Mouse (Mus musculus) gastrocnemius, postnatal 36 days (tissue): Measurements from ENCODE around the gene Rex1bd. TPM values are rescaled to one million over a fixed set of nuclear protein-coding genes. Genes with fewer than 3 reads are reported as not detected.
A peak's percentile ranks its signal among the peaks of the same experiment; 100 is the strongest.

Experiments
- DNase-seq, 2 experiments: peaks; one replicate each; pipeline ENCODE4 v3.0.0; 2022
- intact Hi-C: fragments of 180-260 bp; cut with DNase I; formaldehyde crosslinking; loops from one replicate; pipeline ENCODE4 v1.15.1; 2025
- total RNA-seq, 2 experiments: library from RNA; stranded (reverse); gene quantifications; 2 replicates each; pipeline ENCODE4 v1.2.3; 2021

Rex1bd gene
- total RNA-seq, 2 experiments from 2014 or later = 126 to 128 TPM

- intact Hi-C loops = loop anchor here (2.0 kb wide), 1 partner anchor 88 kb away; no protein-coding TSS in a partner anchor
- peak; percentile 58 to 78 for DNase-seq
These were observed 1.7 kb downstream of the Rex1bd start for GRCm38 (mm10) chr8:70504851-70505250.

GRCm38 (mm10) chr8:70504291-70504716, 2.2 kb downstream of the Rex1bd start:
- peak; percentile 73 for DNase-seq
- intact Hi-C loops = loop anchor here (2.0 kb wide), 1 partner anchor 88 kb away; no protein-coding TSS in a partner anchor

- intact Hi-C loops = loop anchor here (1.0 kb wide), 1 partner anchor 120 kb away; no protein-coding TSS in a partner anchor
- DNase-seq = peak; percentile 69 to 71
These were observed 3.3 kb downstream of the Rex1bd start for GRCm38 (mm10) chr8:70503062-70503750.

GRCm38 (mm10) chr8:70502540-70502939, 4.0 kb downstream of the Rex1bd start:
- DNase-seq = no peak
- intact Hi-C loops = no loop called here

- peak; percentile 53 to 66 for DNase-seq
- intact Hi-C loops = no loop called here
These were observed 4.6 kb downstream of the Rex1bd start for GRCm38 (mm10) chr8:70501820-70502529.

GRCm38 (mm10) chr8:70500386-70501301, 5.9 kb downstream of the Rex1bd start:
- DNase-seq = no peak
- intact Hi-C loops = no loop called here

GRCm38 (mm10) chr8:70495771-70496062, 10.8 kb downstream of the Rex1bd start:
- intact Hi-C loops = no loop called here
- no peak for DNase-seq

GRCm38 (mm10) chr8:70495001-70495770, 11.4 kb downstream of the Rex1bd start:
- intact Hi-C loops = no loop called here
- no peak for DNase-seq

GRCm38 (mm10) chr8:70494416-70494945, 12.1 kb downstream of the Rex1bd start:
- DNase-seq = no peak
- intact Hi-C loops = no loop called here

GRCm38 (mm10) chr8:70493692-70494415, 12.7 kb downstream of the Rex1bd start:
- DNase-seq = no peak
- intact Hi-C loops = no loop called here

GRCm38 (mm10) chr8:70492664-70493640, 13.6 kb downstream of the Rex1bd start, which contains the start of gene Crlf1:
Gene Crlf1, plus strand, starts transcription at chr8:70493158.
- no peak for DNase-seq

GRCm38 (mm10) chr8:70490880-70491495, 15.6 kb downstream of the Rex1bd start:
- intact Hi-C loops = no loop called here
- no peak for DNase-seq

More at GRCm38 (mm10) chr8:70492664-70493640, 13.6 kb downstream of the Rex1bd start, which contains the start of gene Crlf1:
- intact Hi-C loops = no loop called here

GRCm38 (mm10) chr8:70490061-70490879, 16.3 kb downstream of the Rex1bd start:
- no peak for DNase-seq
- intact Hi-C loops = no loop called here

GRCm38 (mm10) chr8:70489576-70489975, 17.0 kb downstream of the Rex1bd start:
- intact Hi-C loops = no loop called here
- no peak for DNase-seq

GRCm38 (mm10) chr8:70488931-70489470, 17.6 kb downstream of the Rex1bd start:
- intact Hi-C loops = no loop called here
- no peak for DNase-seq
